Mouse (Mus musculus) ES-E14 (cell line): ENCODE data around the gene Fbl.
"Not testable (repeated sequence)": the region's sequence is repeated elsewhere in the genome, so short reads cannot be mapped to it uniquely, and the experiment has no call there.

Experiments used
- CHD2 ChIP-seq: IDR thresholded peaks from 2 replicates; pipeline ENCODE4 v1.6.1; 2014; ENCODE audit warnings: mild to moderate bottlenecking, low read depth, low read length, inconsistent platforms
- MAFK ChIP-seq: IDR thresholded peaks from 2 replicates; pipeline ENCODE4 v1.6.1; 2014; ENCODE audit warnings: mild to moderate bottlenecking, low read depth, low read length, inconsistent platforms; ENCODE audit not compliant: insufficient read depth

- TF ChIP-seq MAFK, CHD2: not testable (repeated sequence)
These were observed 57.9 kb downstream of the Fbl start for GRCm38 (mm10) chr7:28227421-28227820.
